Mouse (Mus musculus) MEL (cell line): ENCODE results near the gene Brpf3.

Experiments used
- CHD1 ChIP-seq: IDR thresholded peaks from 2 replicates; pipeline ENCODE4 v1.6.1; 2012; ENCODE audit warnings: low read depth, mild to moderate bottlenecking, inconsistent platforms, low read length, improper control_type of control experiment
- CTCF ChIP-seq, 3 experiments: IDR thresholded peaks in 2 of 3; conservative IDR thresholded peaks in 1 of 3; 2 replicates each; pipeline ENCODE4 v1.5.1; 2011 to 2012; ENCODE audit warnings: low read length in 3 of 3, low read depth in 2 of 3, mild to moderate bottlenecking in 2 of 3, improper control_type of control experiment in 1 of 3, inconsistent platforms in 1 of 3, mixed read lengths in 1 of 3, moderate library complexity in 1 of 3; ENCODE audit not compliant: control insufficient read depth in 1 of 3, insufficient read depth in 1 of 3, poor library complexity in 1 of 3, severe bottlenecking in 1 of 3
- E2F4 ChIP-seq: IDR thresholded peaks from 2 replicates; pipeline ENCODE4 v1.6.1; 2011; ENCODE audit warnings: low read depth, low read length, improper control_type of control experiment, borderline replicate concordance
- JUND ChIP-seq: IDR thresholded peaks from 2 replicates; pipeline ENCODE4 v1.6.1; 2011; ENCODE audit warnings: low read depth, mild to moderate bottlenecking, improper control_type of control experiment, low read length
- NELFE ChIP-seq: IDR thresholded peaks from 2 replicates; pipeline ENCODE4 v1.6.1; 2011; ENCODE audit warnings: low read depth, low read length, improper control_type of control experiment
- ZC3H11A ChIP-seq: IDR thresholded peaks from 2 replicates; pipeline ENCODE4 v1.6.1; 2012; ENCODE audit warnings: low read depth, mild to moderate bottlenecking, inconsistent platforms, low read length, improper control_type of control experiment

DNA sequence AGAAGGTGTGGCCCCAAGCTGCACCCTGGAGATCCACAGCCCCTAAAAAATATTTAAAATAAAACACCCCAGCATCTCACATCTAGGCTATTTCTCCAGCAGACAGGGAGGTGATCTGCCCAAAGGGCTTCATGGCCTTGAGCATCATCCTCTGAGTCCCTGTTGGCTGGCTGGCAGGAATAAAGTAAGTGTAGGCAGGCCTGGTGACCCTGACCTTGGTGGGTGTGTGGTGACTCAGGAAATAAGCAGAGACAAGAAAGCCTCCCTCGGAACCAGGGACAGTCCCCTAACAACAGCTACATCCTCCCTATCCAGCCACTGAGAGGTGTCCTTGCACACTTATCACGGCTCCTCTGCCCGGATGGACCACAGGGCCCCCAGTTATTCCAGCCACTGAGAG, 20.1 kb upstream of the Brpf3 start:
- TF ChIP-seq NELFE = no peak
- TF ChIP-seq CTCF (IDR thresholded peaks at IDR 0.05 in 2 of 3, conservative IDR thresholded peaks at IDR 0.05 in 1 of 3; ENCODE audit: control insufficient read depth in 1 of 3, insufficient read depth in 1 of 3, low read depth in 2 of 3, low read length in 3 of 3, poor library complexity in 1 of 3, severe bottlenecking in 1 of 3) = no peak
- TF ChIP-seq ZC3H11A = no peak
- no peak for TF ChIP-seq JUND
- TF ChIP-seq E2F4 = no peak
- no peak for TF ChIP-seq CHD1
